Mouse (Mus musculus): ENCODE data around the gene Smad3.

DNA sequence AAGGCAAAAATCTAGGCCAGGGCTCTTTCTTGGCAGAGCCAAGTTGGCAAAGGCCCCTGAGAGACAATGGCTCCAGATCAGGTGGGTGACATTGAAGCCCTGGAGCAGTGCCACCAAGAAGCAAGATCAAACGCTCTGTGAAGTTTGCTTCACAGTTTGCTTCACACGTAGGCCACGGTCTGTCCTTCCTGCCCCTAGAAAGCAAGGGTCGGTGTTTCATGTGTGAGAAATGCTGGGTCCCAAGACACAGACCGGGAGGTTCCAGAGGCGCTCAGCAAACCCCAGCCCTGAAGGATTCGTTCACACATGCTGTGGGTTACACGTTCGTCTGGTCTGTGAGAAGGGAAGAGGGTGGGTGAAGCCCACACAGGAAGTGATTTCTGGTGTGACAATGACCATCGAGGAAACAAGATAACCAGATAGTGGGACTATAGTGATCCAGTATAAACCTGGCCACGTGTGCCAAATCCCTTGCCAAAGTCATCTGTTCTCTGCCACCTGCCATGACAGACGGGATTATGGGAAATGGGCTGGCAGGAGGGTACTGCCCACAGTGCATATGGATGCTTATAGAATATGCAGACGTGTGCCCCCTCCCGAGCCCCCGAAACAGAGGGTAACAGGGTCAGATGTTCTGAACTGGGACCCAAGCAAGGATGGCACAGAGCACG is 37.9 kb downstream of the Smad3 start:
- TF ChIP-seq CTCF (IDR thresholded peaks at IDR 0.05) (no peak), EP300 (IDR thresholded peaks at IDR 0.05; ENCODE audit: insufficient read depth, low read depth, low read length) (no peak), POLR2A (IDR thresholded peaks at IDR 0.05; ENCODE audit: insufficient read depth, low read depth, low read length) (no peak)

Measured in heart, adult 2 months (tissue).